Mouse (Mus musculus) liver, adult 2 months (tissue): ENCODE measurements around the gene Il13.

ENCODE experiments used
- CTCF ChIP-seq: fragments of 200-500 bp; IDR thresholded peaks from 2 replicates; pipeline ENCODE4 v1.5.1; 2011; ENCODE audit warnings: low read depth, low read length, control low read depth
- POLR2A ChIP-seq: fragments of 200-500 bp; IDR thresholded peaks from 2 replicates; pipeline ENCODE4 v1.6.1; 2011; ENCODE audit warnings: low read length, control low read depth; ENCODE audit not compliant: insufficient read depth; ENCODE audit errors: extremely low read depth

DNA sequence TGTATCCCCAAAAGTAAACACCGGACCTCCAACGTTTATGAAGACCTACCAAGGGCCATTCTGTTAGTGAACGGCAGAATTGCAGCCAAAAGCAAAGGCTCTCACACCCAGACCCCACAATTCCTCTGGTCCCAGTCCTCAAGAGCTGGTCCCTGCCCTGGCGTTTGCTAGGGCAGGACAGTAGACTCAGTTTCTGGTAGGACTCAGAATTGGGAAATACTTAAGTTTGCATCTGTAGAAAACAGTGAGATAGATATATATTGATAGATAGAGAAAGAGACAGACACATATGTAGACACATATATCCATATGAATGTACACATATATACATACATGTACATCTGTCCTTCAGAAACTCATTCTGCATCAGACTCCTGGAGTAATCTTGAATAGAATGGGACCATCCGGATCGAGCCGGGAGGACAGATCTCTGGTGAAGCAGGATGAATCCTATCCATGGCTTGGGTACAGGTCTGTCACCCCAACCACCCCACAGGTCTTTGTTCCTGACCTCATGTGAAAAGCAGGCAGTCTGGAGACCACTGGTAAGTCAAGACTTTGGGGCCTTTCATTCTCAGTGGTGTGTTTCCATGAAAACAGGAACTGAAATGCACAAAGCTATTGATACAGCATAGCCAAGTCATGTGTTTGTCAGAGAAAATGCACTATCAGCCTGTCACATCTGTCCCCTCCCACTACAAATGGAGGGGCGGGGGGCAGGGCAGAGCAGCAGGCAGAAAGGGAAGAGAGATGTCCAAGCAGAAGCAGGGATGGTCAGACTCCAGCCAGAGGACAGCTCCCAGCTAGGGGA lies 17.5 kb downstream of the Il13 start:
- TF ChIP-seq CTCF = no peak
- TF ChIP-seq POLR2A = no peak
